Mouse (Mus musculus): ENCODE results near the gene Bmp4. TPM values are rescaled to one million over a fixed set of nuclear protein-coding genes. Genes with fewer than 3 reads are reported as not detected.
A peak's percentile ranks its signal among the peaks of the same experiment; 100 is the strongest.

The Bmp4 gene
- 35.7 and 41.3 TPM in 2 replicates for polyA plus RNA-seq (2016; fragmentation: Nextera tagmentation; extraction: Ambion mirVana)

DNA sequence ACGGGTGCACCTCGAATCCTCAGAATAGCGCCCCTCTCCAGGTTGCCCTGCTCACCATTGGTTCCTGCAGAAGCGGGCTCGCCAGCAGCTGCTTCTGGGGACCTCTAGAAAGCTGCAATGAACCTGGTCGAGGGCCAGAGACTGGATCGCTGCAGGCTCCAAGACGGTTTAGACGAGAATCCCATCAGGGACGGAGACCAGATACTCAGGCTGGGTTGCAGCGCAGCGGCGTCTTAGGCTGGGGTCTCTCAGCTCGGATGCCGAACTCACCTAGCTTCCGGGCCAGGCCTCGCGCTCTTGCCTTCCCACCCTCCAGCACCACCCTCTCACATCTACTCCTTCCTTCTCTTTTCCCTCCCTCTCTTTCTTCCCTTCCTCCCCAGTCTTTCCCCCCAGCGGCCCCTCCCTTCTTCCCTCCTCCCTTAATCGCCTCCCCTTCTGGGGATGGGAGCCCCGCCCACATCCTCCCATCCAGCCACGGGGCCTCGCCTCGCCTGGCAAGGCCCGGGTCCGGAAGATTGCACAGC lies at the start of gene Bmp4:
Bmp4 (minus strand) TSS at position 421 of the 527 bp plus-strand sequence.
- no peaks in the 10 kb centered on the region for H3K36me3 ChIP-seq
- peak within 1 kb of the TSS; percentile 63 for H3K9ac ChIP-seq
- WGBS = 2% methylated on average over 26 of the region's 26 CpGs
- H3K9me3 ChIP-seq (replicated peaks) = no peaks in the 10 kb centered on the region
- peaks cover 22% of the 10 kb centered on the region; the same call in 1 of the 2 replicates for H3K27me3 ChIP-seq (replicated peaks)
- peak within 1 kb of the TSS; percentile 26; the same call in 1 of the 2 replicates for H3K27ac ChIP-seq (ENCODE audit: poor library complexity, severe bottlenecking)
- no peak for ATAC-seq (ENCODE audit: insufficient number of reproducible peaks, low FRiP score)
- peak within 1 kb of the TSS; percentile 69 for H3K4me2 ChIP-seq
- peak within 1 kb of the TSS; percentile 66 for H3K4me3 ChIP-seq
- peaks cover 14% of the 10 kb centered on the region for H3K4me1 ChIP-seq (replicated peaks)

DNA sequence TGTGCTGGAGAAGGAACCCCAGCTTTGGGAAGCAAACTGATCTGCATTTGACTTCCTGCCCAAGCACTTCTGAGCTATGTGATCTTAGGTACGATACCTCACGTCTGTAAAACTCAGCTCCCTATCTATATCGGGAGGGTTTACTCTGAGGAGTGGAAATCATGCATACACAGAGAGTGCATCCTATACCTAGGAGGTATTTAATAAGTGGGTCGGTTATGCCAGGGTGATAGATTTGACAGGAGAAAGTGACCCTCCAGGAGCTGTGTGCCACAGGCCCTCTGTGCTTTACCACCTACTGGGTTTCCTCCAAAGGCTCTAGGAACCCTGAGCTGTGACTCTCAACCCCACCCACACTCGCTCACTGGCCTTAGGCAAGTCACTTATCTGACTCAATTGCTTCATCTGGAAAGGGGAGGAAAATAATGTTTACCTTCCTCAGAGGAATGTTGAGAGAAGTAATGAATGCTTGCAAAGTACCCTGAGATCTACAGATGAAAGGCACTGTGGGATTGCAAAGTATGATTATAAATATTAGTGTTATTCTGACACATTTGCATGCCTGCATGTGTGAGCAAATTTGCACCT lies 49.1 kb upstream of the Bmp4 start:
- ATAC-seq (ENCODE audit: insufficient number of reproducible peaks, low FRiP score) = no peak
- 73% methylated on average over 5 of the region's 5 CpGs for WGBS
- no peaks in the 10 kb centered on the region for H3K36me3 ChIP-seq
- no peaks in the 10 kb centered on the region for H3K27me3 ChIP-seq (replicated peaks)
- H3K4me3 ChIP-seq = no peak overlapping the region
- no peak overlapping the region for H3K9ac ChIP-seq
- no peak overlapping the region for H3K4me2 ChIP-seq
- H3K4me1 ChIP-seq (replicated peaks) = peaks cover 20% of the 10 kb centered on the region
- no peaks in the 10 kb centered on the region for H3K9me3 ChIP-seq (replicated peaks)
- no peak overlapping the region for H3K27ac ChIP-seq (ENCODE audit: poor library complexity, severe bottlenecking)

- WGBS = 14% methylated on average over 9 of the region's 9 CpGs
- Histone ChIP-seq H3K9me3 (replicated peaks) (no peaks in the 10 kb centered on the region), H3K27ac (ENCODE audit: poor library complexity, severe bottlenecking) (no peak overlapping the region), H3K36me3 (no peaks in the 10 kb centered on the region), H3K4me2 (peak overlapping the region; percentile 54), H3K9ac (0 out of 2 replicates have a peak overlapping the region, but pooled peaks have one; percentile 8), H3K4me1 (replicated peaks) (peaks cover 20% of the 10 kb centered on the region), H3K4me3 (no peak overlapping the region), H3K27me3 (replicated peaks) (no peaks in the 10 kb centered on the region)
- no peak for ATAC-seq (ENCODE audit: insufficient number of reproducible peaks, low FRiP score)
Observed at GRCm38 (mm10) chr14:46436471-46437090, 46.1 kb upstream of the Bmp4 start.

GRCm38 (mm10) chr14:46430231-46430630 lies 39.8 kb upstream of the Bmp4 start:
- no peak for ATAC-seq (ENCODE audit: insufficient number of reproducible peaks, low FRiP score)

DNA sequence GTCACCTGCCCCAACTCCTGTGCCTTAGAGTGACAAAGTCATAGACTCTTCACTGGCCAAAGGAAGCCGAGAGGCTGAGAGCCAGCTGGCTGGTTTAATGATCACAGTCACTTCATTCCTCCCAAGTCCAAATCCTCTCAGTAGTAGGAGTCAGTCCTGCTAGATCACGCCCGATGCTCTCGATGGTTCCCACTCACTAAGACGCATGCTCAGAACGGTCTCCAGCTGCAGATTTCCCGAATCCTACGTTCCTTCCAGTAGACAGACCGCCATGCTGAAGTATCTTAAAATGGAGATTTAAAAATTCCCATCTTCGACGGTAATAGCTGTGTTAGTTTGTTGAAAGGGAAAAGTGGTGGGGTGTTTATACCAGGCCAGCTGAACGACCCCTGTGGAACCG lies 36.8 kb upstream of the Bmp4 start:
- no peak overlapping the region for H3K4me3 ChIP-seq
- no peak for ATAC-seq (ENCODE audit: insufficient number of reproducible peaks, low FRiP score)
- no peak overlapping the region for H3K27ac ChIP-seq (ENCODE audit: poor library complexity, severe bottlenecking)
- H3K9ac ChIP-seq = no peak overlapping the region
- no peak overlapping the region for H3K4me2 ChIP-seq
- WGBS = 89% methylated on average over 13 of the region's 13 CpGs
- no peaks in the 10 kb centered on the region for H3K27me3 ChIP-seq (replicated peaks)
- no peaks in the 10 kb centered on the region for H3K9me3 ChIP-seq (replicated peaks)
- no peaks in the 10 kb centered on the region for H3K36me3 ChIP-seq
- no peaks in the 10 kb centered on the region for H3K4me1 ChIP-seq (replicated peaks)

More at GRCm38 (mm10) chr14:46430231-46430630, 39.8 kb upstream of the Bmp4 start:
- Histone ChIP-seq H3K36me3 (no peaks in the 10 kb centered on the region), H3K4me3 (no peak overlapping the region), H3K9me3 (replicated peaks) (no peaks in the 10 kb centered on the region), H3K9ac (no peak overlapping the region), H3K4me1 (replicated peaks) (no peaks in the 10 kb centered on the region), H3K27ac (ENCODE audit: poor library complexity, severe bottlenecking) (no peak overlapping the region), H3K27me3 (replicated peaks) (no peaks in the 10 kb centered on the region), H3K4me2 (no peak overlapping the region)
- WGBS = 90% methylated on average over 5 of the region's 5 CpGs

GRCm38 (mm10) chr14:46421823-46422222 lies 31.4 kb upstream of the Bmp4 start:
- Histone ChIP-seq H3K27me3 (replicated peaks) (no peaks in the 10 kb centered on the region), H3K36me3 (no peaks in the 10 kb centered on the region)
- no peak for ATAC-seq (ENCODE audit: insufficient number of reproducible peaks, low FRiP score)

GRCm38 (mm10) chr14:46419269-46419668 lies 28.8 kb upstream of the Bmp4 start:
- H3K9ac ChIP-seq = no peak overlapping the region
- no peak for ATAC-seq (ENCODE audit: insufficient number of reproducible peaks, low FRiP score)
- H3K27me3 ChIP-seq (replicated peaks) = no peaks in the 10 kb centered on the region
- H3K4me2 ChIP-seq = no peak overlapping the region
- WGBS = 65% methylated on average over 11 of the region's 11 CpGs
- H3K4me3 ChIP-seq = no peak overlapping the region
- no peaks in the 10 kb centered on the region for H3K36me3 ChIP-seq
- no peak overlapping the region for H3K27ac ChIP-seq (ENCODE audit: poor library complexity, severe bottlenecking)
- no peaks in the 10 kb centered on the region for H3K9me3 ChIP-seq (replicated peaks)
- H3K4me1 ChIP-seq (replicated peaks) = peaks cover 6% of the 10 kb centered on the region

More at GRCm38 (mm10) chr14:46421823-46422222, 31.4 kb upstream of the Bmp4 start:
- 67% methylated on average over 3 of the region's 3 CpGs for WGBS
- Histone ChIP-seq H3K9me3 (replicated peaks) (no peaks in the 10 kb centered on the region), H3K9ac (no peak overlapping the region), H3K4me2 (no peak overlapping the region), H3K27ac (ENCODE audit: poor library complexity, severe bottlenecking) (no peak overlapping the region), H3K4me1 (replicated peaks) (peaks cover 6% of the 10 kb centered on the region), H3K4me3 (no peak overlapping the region)

DNA sequence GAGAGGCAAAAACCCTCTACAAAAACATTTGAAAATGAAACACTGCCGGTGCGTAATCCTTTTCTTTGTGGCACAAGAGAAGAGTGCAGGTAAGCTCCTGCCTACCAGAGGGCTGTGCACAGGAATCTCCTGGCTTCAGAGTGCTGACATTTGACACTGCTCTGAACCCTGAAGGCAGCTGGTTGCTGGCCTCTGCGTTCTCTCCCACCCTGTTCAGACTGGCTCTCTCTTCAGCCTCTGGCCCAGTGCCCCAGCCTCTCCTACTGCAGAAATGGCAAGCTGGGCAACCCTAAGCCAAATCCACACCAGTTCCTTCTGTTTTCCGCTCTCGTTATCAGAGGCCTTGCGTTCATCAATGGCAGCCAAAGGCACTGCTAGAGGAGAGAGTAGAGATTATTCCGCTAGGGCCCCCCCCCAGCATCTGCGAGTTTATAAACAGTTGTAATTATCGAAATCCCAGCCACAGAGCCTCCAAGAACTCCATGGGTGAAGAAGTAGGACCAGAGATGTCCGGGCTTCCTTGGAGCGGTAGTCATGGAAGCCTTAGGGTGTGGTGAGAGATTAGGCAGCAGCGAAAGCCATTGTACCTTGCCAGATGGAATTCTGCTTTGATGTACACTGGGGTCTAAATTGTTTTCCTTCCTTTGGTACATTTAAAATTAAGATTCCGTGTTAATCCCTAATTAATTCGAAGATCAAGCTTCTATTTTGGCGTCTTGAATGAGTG lies 28.1 kb upstream of the Bmp4 start:
- Histone ChIP-seq H3K9me3 (replicated peaks) (no peaks in the 10 kb centered on the region), H3K4me3 (no peak overlapping the region), H3K27me3 (replicated peaks) (no peaks in the 10 kb centered on the region), H3K4me1 (replicated peaks) (peaks cover 6% of the 10 kb centered on the region), H3K36me3 (no peaks in the 10 kb centered on the region), H3K9ac (no peak overlapping the region), H3K27ac (ENCODE audit: poor library complexity, severe bottlenecking) (no peak overlapping the region), H3K4me2 (no peak overlapping the region)
- WGBS = 66% methylated on average over 15 of the region's 15 CpGs
- ATAC-seq (ENCODE audit: insufficient number of reproducible peaks, low FRiP score) = no peak

- H3K4me1 ChIP-seq (replicated peaks) = 0 out of 2 replicates have a peak, but pooled peaks cover 5% of the 10 kb centered on the region
- ATAC-seq (ENCODE audit: insufficient number of reproducible peaks, low FRiP score) = no peak
- no peak overlapping the region for H3K4me3 ChIP-seq
- no peak overlapping the region for H3K9ac ChIP-seq
- no peaks in the 10 kb centered on the region for H3K9me3 ChIP-seq (replicated peaks)
- 56% methylated on average over 7 of the region's 7 CpGs for WGBS
- H3K27ac ChIP-seq (ENCODE audit: poor library complexity, severe bottlenecking) = no peak overlapping the region
- no peaks in the 10 kb centered on the region for H3K27me3 ChIP-seq (replicated peaks)
- no peak overlapping the region for H3K4me2 ChIP-seq
- no peaks in the 10 kb centered on the region for H3K36me3 ChIP-seq
Observed at GRCm38 (mm10) chr14:46412497-46413000, 22.1 kb upstream of the Bmp4 start.

- H3K9ac ChIP-seq = no peak overlapping the region
- no peak overlapping the region for H3K4me3 ChIP-seq
- H3K4me2 ChIP-seq = no peak overlapping the region
- no peaks in the 10 kb centered on the region for H3K27me3 ChIP-seq (replicated peaks)
- 0 out of 2 replicates have a peak, but pooled peaks have one; percentile 15 for ATAC-seq (ENCODE audit: insufficient number of reproducible peaks, low FRiP score)
- no peaks in the 10 kb centered on the region for H3K36me3 ChIP-seq
- no peak overlapping the region for H3K27ac ChIP-seq (ENCODE audit: poor library complexity, severe bottlenecking)
- 50% methylated on average over 4 of the region's 4 CpGs for WGBS
- 0 out of 2 replicates have a peak, but pooled peaks cover 5% of the 10 kb centered on the region for H3K4me1 ChIP-seq (replicated peaks)
- no peaks in the 10 kb centered on the region for H3K9me3 ChIP-seq (replicated peaks)
Observed at GRCm38 (mm10) chr14:46410557-46411120, 20.2 kb upstream of the Bmp4 start.
